Mouse (Mus musculus): Measurements from ENCODE around the gene Ssh1. TPM values are rescaled to one million over a fixed set of nuclear protein-coding genes. Genes with fewer than 3 reads are reported as not detected.

Ssh1 gene
- polyA plus RNA-seq, 1 experiment from 2014 or later = 15.1 TPM

DNA sequence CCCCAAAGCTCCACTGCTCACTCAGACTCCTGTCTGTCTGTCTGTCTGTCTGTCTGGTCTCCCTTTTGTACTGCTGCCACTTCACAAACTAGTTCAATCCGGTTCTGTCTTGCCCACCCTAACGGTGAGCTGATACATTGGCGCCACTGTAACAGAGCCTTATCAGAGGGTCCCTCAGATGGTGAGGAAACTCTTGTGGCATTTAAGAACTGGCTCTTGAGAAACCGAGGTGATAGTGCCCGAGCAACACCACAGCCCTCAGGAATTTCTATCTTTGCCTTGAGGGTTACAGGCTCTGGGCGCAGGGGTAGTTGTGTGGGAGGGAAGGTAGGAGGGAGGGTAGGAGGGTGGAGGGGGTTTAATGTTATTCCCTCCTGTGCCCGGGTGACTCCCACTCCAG is 31.9 kb downstream of the Ssh1 start:
- H3K36me3 ChIP-seq (ENCODE audit: control insufficient read depth, insufficient read depth, low read length) = peaks cover 37% of the 10 kb centered on the region
- peak; percentile 61 for ATAC-seq (ENCODE audit: low read depth)

DNA sequence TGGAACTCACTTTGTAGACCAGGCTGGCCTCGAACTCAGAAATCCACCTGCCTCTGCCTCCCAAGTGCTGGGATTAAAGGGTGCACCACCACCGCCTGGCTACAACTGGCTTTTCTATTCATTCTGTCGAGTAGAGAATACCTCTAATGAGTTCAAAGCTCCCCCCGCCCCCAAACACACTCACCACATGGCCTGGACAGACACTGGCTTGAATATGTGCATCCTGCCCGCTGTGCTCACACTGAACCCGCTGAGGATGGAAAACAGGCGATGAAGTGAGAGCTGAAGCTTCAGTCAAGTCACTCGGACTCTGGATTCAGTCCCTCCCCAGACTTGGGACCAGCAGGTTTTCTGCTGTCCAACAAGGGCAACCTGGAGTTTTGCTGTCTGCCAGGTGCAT is 33.3 kb downstream of the Ssh1 start:
- Histone ChIP-seq H3K4me2 (ENCODE audit: low read depth, low read length) (no peak overlapping the region), H3K9ac (ENCODE audit: low read length) (no peak overlapping the region), H3K27me3 (ENCODE audit: control insufficient read depth, insufficient read depth, low read depth, low read length) (no peaks in the 10 kb centered on the region), H3K9me3 (ENCODE audit: control insufficient read depth, low read length) (no peaks in the 10 kb centered on the region), H3K36me3 (ENCODE audit: control insufficient read depth, insufficient read depth, low read length) (peaks cover 29% of the 10 kb centered on the region), H3K4me1 (replicated peaks; ENCODE audit: control insufficient read depth, insufficient read depth, low read length) (peaks cover 23% of the 10 kb centered on the region), H3K4me3 (ENCODE audit: low read length) (no peak overlapping the region), H3K27ac (ENCODE audit: low read length) (no peak overlapping the region)
- 72% methylated on average over 8 of the region's 8 CpGs for WGBS
- ATAC-seq (ENCODE audit: low read depth) = no peak

More for the DNA sequence above, 31.9 kb downstream of the Ssh1 start:
- Histone ChIP-seq H3K9me3 (ENCODE audit: control insufficient read depth, low read length) (no peaks in the 10 kb centered on the region), H3K4me2 (ENCODE audit: low read depth, low read length) (peak overlapping the region; percentile 36; the same call in 1 of the 2 replicates), H3K4me1 (replicated peaks; ENCODE audit: control insufficient read depth, insufficient read depth, low read length) (peaks cover 23% of the 10 kb centered on the region), H3K27me3 (ENCODE audit: control insufficient read depth, insufficient read depth, low read depth, low read length) (no peaks in the 10 kb centered on the region), H3K27ac (ENCODE audit: low read length) (peak overlapping the region; percentile 76), H3K4me3 (ENCODE audit: low read length) (no peak overlapping the region), H3K9ac (ENCODE audit: low read length) (peak overlapping the region; percentile 34; the same call in 1 of the 2 replicates)
- 42% methylated on average over 7 of the region's 7 CpGs for WGBS

DNA sequence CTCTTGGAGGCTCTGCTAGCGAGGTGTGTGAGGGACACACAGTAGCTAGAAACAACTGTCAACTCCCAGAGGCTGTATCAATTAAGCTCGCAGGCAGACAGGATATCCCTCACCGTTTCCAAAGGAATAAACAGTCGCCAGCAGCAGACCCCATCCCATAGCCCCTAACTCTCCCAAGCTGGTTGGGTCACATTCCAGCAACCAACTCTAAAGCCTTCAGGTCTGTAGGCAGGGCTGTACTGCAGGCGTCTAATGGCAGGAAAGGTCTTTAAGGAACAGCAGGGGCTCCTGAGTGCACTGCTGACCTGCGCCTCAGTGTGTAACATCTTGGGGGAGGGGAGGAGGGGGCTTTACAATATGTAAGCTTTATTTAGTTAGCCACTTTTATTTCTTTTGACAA is 34.7 kb downstream of the Ssh1 start:
- Histone ChIP-seq H3K4me2 (ENCODE audit: low read depth, low read length) (no peak overlapping the region), H3K4me3 (ENCODE audit: low read length) (no peak overlapping the region), H3K27ac (ENCODE audit: low read length) (peak overlapping the region; percentile 64), H3K27me3 (ENCODE audit: control insufficient read depth, insufficient read depth, low read depth, low read length) (no peaks in the 10 kb centered on the region), H3K9ac (ENCODE audit: low read length) (0 out of 2 replicates have a peak overlapping the region, but pooled peaks have one; percentile 0), H3K36me3 (ENCODE audit: control insufficient read depth, insufficient read depth, low read length) (peaks cover 22% of the 10 kb centered on the region), H3K9me3 (ENCODE audit: control insufficient read depth, low read length) (no peaks in the 10 kb centered on the region), H3K4me1 (replicated peaks; ENCODE audit: control insufficient read depth, insufficient read depth, low read length) (peaks cover 23% of the 10 kb centered on the region)
- no peak for ATAC-seq (ENCODE audit: low read depth)
- 11% methylated on average over 6 of the region's 6 CpGs for WGBS

DNA sequence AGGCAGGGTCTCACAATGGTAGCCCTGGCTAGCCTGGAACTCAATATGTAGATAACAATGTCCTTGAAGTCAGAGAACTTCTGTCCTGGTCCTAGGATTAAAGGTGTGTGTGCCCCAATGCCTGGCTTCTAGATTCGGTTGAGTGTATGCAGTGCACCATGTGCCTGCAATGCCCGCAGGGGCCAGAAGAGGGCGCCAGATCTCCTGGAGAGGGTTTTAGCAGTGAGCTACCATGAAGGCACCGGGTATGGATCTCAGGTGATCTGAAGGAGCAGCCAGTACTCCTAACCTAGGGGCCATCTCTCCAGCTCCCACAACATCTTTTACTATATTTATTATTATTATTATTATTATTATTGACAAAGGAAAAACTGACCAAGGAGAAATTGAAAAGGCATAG is 37.2 kb downstream of the Ssh1 start:
- ATAC-seq (ENCODE audit: low read depth) = no peak; the same call in 1 of the 2 replicates
- Histone ChIP-seq H3K4me3 (ENCODE audit: low read length) (no peak overlapping the region), H3K36me3 (ENCODE audit: control insufficient read depth, insufficient read depth, low read length) (peaks cover 22% of the 10 kb centered on the region), H3K4me1 (replicated peaks; ENCODE audit: control insufficient read depth, insufficient read depth, low read length) (peaks cover 23% of the 10 kb centered on the region), H3K27ac (ENCODE audit: low read length) (no peak overlapping the region), H3K9me3 (ENCODE audit: control insufficient read depth, low read length) (no peaks in the 10 kb centered on the region), H3K9ac (ENCODE audit: low read length) (no peak overlapping the region), H3K27me3 (ENCODE audit: control insufficient read depth, insufficient read depth, low read depth, low read length) (no peaks in the 10 kb centered on the region), H3K4me2 (ENCODE audit: low read depth, low read length) (no peak overlapping the region)
- 8% methylated on average over 4 of the region's 4 CpGs for WGBS

DNA sequence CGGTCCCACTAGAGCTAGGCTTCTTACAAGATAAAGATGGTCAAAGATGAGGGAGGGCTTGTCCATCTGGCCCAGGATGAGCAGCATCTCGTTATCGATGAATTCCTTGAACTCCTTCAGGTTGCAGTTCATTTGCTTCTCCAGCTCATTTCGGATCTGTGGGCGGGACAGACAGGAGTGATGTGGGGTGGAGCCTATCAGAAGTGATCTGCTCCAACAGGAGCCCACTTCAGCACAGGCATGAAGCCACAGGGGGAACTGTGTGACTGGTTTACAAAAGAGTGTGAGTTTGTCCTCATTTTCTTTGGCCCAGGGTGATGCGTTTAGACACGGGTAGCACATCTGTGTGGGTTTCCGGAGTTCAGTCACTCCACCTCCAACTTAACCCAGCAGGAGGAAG is 38.0 kb downstream of the Ssh1 start:
- H3K4me3 ChIP-seq (ENCODE audit: low read length) = no peak overlapping the region
- H3K9me3 ChIP-seq (ENCODE audit: control insufficient read depth, low read length) = no peaks in the 10 kb centered on the region
- no peak for ATAC-seq (ENCODE audit: low read depth)
- peaks cover 21% of the 10 kb centered on the region for H3K36me3 ChIP-seq (ENCODE audit: control insufficient read depth, insufficient read depth, low read length)
- H3K9ac ChIP-seq (ENCODE audit: low read length) = no peak overlapping the region
- H3K4me2 ChIP-seq (ENCODE audit: low read depth, low read length) = no peak overlapping the region
- H3K27ac ChIP-seq (ENCODE audit: low read length) = no peak overlapping the region
- no peaks in the 10 kb centered on the region for H3K27me3 ChIP-seq (ENCODE audit: control insufficient read depth, insufficient read depth, low read depth, low read length)
- peaks cover 18% of the 10 kb centered on the region; the same call in 1 of the 2 replicates for H3K4me1 ChIP-seq (replicated peaks; ENCODE audit: control insufficient read depth, insufficient read depth, low read length)
- 80% methylated on average over 8 of the region's 8 CpGs for WGBS

DNA sequence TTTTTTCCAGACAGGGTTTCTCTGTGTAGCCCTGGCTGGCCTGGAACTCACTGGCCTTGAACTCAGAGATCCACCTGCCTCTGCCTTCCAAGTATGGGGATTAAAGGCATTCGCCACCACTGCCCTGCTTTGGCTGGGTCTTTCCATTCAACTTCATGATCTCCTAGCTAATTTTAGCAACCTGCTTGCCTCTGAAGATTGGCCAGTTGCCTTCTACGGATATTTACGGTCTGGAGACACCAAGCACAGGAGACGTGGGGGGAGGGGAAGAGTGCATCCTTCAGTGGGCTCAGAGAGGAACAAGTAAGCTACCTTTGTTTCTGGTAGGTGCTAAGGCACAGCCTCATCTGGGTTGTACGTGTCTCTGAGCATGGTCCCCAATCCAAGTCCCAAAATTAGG is 38.4 kb downstream of the Ssh1 start:
- no peak overlapping the region for H3K9ac ChIP-seq (ENCODE audit: low read length)
- peaks cover 18% of the 10 kb centered on the region; the same call in 1 of the 2 replicates for H3K4me1 ChIP-seq (replicated peaks; ENCODE audit: control insufficient read depth, insufficient read depth, low read length)
- H3K27ac ChIP-seq (ENCODE audit: low read length) = no peak overlapping the region
- H3K4me3 ChIP-seq (ENCODE audit: low read length) = no peak overlapping the region
- H3K36me3 ChIP-seq (ENCODE audit: control insufficient read depth, insufficient read depth, low read length) = peaks cover 23% of the 10 kb centered on the region
- no peak overlapping the region for H3K4me2 ChIP-seq (ENCODE audit: low read depth, low read length)
- no peaks in the 10 kb centered on the region for H3K9me3 ChIP-seq (ENCODE audit: control insufficient read depth, low read length)
- H3K27me3 ChIP-seq (ENCODE audit: control insufficient read depth, insufficient read depth, low read depth, low read length) = no peaks in the 10 kb centered on the region
- ATAC-seq (ENCODE audit: low read depth) = no peak
- 79% methylated on average over 5 of the region's 5 CpGs for WGBS

DNA sequence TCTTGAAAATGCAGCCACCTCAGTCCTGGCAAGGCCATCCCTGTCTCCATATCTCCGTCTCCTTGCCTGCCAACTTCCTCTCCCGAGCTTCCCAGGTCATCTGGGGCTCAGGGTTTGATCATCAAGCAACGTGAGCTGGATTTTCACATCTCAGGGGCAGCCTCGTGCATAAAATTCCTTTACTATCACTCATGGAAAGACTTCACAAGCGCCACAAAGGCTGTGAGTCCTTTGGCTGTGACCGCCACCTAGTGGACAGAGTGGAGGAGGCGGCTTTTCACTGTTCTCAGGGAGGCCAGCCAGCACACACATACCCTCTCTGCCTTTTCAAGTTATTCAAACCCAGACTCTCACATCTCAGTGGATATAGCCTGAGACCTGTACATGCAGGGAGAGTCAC is 39.3 kb downstream of the Ssh1 start:
- Histone ChIP-seq H3K9ac (ENCODE audit: low read length) (no peak overlapping the region), H3K36me3 (ENCODE audit: control insufficient read depth, insufficient read depth, low read length) (peaks cover 30% of the 10 kb centered on the region), H3K9me3 (ENCODE audit: control insufficient read depth, low read length) (no peaks in the 10 kb centered on the region), H3K4me3 (ENCODE audit: low read length) (no peak overlapping the region), H3K27ac (ENCODE audit: low read length) (no peak overlapping the region), H3K27me3 (ENCODE audit: control insufficient read depth, insufficient read depth, low read depth, low read length) (no peaks in the 10 kb centered on the region), H3K4me2 (ENCODE audit: low read depth, low read length) (no peak overlapping the region), H3K4me1 (replicated peaks; ENCODE audit: control insufficient read depth, insufficient read depth, low read length) (peaks cover 13% of the 10 kb centered on the region; the same call in 1 of the 2 replicates)
- 7% methylated on average over 7 of the region's 7 CpGs for WGBS
- ATAC-seq (ENCODE audit: low read depth) = peak; percentile 49; the same call in 1 of the 2 replicates

DNA sequence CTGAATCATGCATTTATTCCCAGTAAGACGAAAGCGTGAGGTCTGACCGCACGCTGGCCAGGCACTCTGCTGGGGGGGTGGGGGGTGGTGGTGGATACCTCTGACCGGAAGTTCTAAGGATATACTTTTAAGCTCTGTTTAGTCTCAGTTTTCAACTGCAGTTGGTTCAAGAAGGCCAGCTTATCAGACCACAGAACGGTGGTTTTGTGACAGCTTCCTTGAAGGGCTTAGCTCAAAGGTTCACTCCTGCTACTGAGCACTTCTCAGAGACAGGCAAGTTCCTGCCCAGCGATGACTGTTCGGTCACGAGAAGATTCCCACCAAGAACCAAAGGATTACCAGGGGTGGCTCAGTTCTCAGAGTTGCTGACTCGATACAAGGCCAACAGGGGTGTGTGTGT is 41.2 kb downstream of the Ssh1 start:
- no peak overlapping the region for H3K4me2 ChIP-seq (ENCODE audit: low read depth, low read length)
- 59% methylated on average over 10 of the region's 10 CpGs for WGBS

DNA sequence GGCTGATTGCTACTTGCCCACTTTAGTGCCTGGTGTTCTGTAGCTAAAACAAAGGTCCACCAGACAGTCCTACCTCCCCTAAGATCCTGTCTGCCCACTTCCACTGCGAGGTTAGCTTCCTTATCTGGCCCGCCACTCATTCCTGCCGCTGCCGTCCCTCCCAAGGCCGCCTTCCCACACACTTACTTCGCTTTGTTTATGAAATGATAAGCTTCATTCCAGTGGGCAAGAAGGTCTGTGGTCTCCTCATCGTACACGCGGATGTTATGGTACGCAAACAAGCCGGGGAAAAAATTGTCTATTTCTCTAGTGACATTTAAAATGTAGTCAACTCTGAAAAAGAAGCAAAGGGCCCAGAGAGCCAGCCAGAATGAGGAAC is 42.0 kb downstream of the Ssh1 start:
- H3K36me3 ChIP-seq (ENCODE audit: control insufficient read depth, insufficient read depth, low read length) = peaks cover 41% of the 10 kb centered on the region
- no peak for ATAC-seq (ENCODE audit: low read depth)
- no peak overlapping the region for H3K4me3 ChIP-seq (ENCODE audit: low read length)
- WGBS = 25% methylated on average over 11 of the region's 11 CpGs
- H3K4me2 ChIP-seq (ENCODE audit: low read depth, low read length) = no peak overlapping the region
- no peaks in the 10 kb centered on the region for H3K9me3 ChIP-seq (ENCODE audit: control insufficient read depth, low read length)
- H3K4me1 ChIP-seq (replicated peaks; ENCODE audit: control insufficient read depth, insufficient read depth, low read length) = 0 out of 2 replicates have a peak, but pooled peaks cover 3% of the 10 kb centered on the region
- no peak overlapping the region for H3K9ac ChIP-seq (ENCODE audit: low read length)
- H3K27ac ChIP-seq (ENCODE audit: low read length) = peak overlapping the region; percentile 56
- H3K27me3 ChIP-seq (ENCODE audit: control insufficient read depth, insufficient read depth, low read depth, low read length) = no peaks in the 10 kb centered on the region

More for the DNA sequence above, 41.2 kb downstream of the Ssh1 start:
- Histone ChIP-seq H3K9ac (ENCODE audit: low read length) (no peak overlapping the region), H3K4me1 (replicated peaks; ENCODE audit: control insufficient read depth, insufficient read depth, low read length) (0 out of 2 replicates have a peak, but pooled peaks cover 3% of the 10 kb centered on the region), H3K9me3 (ENCODE audit: control insufficient read depth, low read length) (no peaks in the 10 kb centered on the region), H3K4me3 (ENCODE audit: low read length) (no peak overlapping the region), H3K27me3 (ENCODE audit: control insufficient read depth, insufficient read depth, low read depth, low read length) (no peaks in the 10 kb centered on the region), H3K36me3 (ENCODE audit: control insufficient read depth, insufficient read depth, low read length) (peaks cover 34% of the 10 kb centered on the region), H3K27ac (ENCODE audit: low read length) (peak overlapping the region; percentile 12; the same call in 1 of the 2 replicates)
- no peak for ATAC-seq (ENCODE audit: low read depth)

All from lung, embryonic 16.5 days (tissue).